Mouse (Mus musculus) brain, embryonic 18.5 days (tissue): ENCODE results near the gene Tff3.

Experiments
- DNase-seq: peaks from one replicate; pipeline ENCODE4 v3.0.0-alpha.2; 2012; ENCODE audit warnings: low read depth, low spot score

Tff3 gene

GRCm38 (mm10) chr17:31129452-31129851, at the start of gene Tff3:
TSS of gene Tff3 (minus strand) at chr17:31129646.
- no peak for DNase-seq

DNA sequence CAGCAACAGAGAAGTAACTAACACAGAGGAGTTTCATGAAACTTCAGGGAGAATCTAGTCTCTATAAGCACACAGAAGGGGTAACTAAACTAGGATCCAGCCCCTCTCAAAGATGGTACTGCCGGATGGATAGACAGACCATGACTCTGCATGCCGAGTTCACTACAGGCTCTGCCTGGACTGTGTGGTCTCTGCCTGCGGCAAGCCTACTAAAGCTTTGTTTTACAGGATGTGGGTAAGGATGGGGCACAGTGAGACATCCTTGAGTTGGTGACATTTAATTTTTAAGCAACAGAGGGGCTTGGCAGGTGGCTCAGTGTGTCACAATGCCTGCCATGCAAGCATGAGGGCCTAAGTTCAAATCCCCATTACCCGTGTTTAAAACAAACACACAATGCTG, 46.9 kb upstream of the Tff3 start:
- DNase-seq: no peak

DNA sequence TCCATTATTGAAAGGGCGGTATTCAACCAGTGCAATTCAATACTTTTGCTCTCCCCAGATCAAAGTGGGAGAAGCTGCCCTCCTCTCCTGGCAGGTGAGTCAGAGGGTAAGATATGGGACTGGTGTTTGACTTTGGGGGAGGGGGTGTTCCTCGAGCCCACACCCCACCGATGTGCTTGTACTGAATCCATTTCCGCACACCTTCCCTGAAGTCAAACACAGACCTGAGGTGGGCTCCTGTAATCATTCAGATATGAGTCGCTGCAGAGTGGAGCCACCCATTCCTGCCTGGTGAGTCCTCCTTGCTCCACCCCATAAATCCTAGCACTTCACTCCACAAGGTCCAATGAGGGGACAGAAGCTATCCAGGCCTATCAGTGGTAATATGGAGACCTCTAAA, 40.4 kb upstream of the Tff3 start:
- no peak for DNase-seq

GRCm38 (mm10) chr17:31165127-31165526, 35.7 kb upstream of the Tff3 start, which contains the start of gene Tff1:
TSS of gene Tff1 (minus strand) at chr17:31165277.
- no peak for DNase-seq

- DNase-seq: no peak
Observed at GRCm38 (mm10) chr17:31163821-31164220, 34.4 kb upstream of the Tff3 start.

- DNase-seq: no peak
Observed at GRCm38 (mm10) chr17:31162607-31163006, 33.2 kb upstream of the Tff3 start.

DNA sequence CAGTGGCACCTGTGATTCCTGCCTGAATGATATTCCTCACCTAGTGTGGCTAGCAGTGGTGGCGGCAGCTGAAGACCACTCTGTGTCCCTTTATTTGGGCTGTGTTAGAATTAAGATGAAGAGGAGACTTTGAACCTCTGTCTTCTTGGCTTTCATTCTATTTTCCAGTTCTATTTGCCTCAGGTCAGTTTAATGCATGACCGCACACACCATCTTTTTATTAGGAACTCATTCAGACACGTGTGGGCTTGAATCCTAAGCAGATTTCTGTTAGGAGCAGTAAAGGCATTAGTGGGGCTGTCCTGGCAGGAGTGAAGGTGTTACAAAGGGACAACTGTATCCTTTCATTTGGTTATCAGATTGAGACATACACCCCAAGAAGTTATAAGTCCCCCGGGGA, 30.8 kb upstream of the Tff3 start:
- no peak for DNase-seq

DNA sequence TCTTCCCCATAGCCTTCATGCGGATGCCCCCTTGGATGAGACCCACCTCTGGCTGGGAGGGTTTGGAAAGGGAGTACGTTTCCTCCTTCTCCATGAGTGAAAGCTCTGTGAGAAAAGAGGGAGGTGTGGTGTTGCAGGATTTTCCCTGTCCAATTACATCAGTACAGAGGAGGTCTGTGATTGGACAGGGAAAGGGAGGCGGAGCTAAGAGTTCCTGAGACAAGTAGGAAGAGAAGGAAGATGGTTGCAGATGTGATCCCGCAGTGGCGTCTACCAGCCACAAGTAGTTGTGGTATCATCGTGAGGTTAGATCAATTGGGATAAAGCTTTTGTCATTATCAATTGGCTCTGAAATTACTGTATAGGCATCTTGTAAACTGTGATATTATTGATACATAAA, 28.5 kb upstream of the Tff3 start:
- DNase-seq: no peak

DNA sequence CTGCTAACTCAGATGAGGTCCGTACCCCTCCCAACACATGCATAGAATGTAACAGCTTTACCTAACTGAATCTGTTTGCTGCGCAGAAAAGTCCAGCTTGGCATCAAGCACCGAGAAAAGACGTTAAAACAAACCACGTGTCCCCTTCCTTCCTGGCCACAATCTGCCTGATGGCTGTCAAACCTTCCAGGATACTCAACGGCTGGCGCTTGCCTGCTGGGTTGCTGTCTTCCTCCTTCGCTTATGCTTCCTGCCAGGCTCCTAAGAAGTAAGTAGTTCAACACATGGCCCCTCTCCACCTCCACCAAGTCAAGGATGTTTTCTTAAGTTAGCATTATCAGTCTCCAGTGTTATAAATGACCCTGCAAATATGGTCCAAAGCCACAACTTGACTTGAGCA, 24.3 kb upstream of the Tff3 start:
- no peak for DNase-seq

DNA sequence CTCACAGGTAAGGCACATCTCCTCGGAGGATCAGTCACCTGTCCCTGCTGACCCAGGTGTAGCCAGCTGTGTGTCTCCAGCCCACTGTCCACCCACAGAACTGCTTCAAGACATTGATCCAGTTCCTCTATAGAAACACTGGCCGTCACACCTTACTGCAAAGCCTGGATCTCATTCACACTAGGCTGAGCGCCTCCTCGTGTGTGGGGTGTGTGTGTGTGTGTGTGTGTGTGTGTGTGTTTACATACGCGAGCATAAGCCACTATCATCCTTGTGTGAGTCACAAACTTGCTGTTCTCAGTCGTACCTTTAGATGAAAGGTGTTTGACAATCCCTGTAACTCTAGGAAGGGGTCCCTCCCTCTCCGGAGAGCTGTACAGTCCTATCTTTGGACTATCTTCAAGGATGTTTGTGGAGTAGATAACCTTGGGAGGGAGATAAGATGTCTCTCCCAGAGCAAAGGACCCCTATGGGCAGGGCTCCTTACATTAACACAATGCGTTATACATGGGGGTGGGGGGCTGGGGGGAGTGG, 23.6 kb upstream of the Tff3 start:
- no peak for DNase-seq

GRCm38 (mm10) chr17:31152512-31152911, 23.1 kb upstream of the Tff3 start:
- no peak for DNase-seq

- DNase-seq: no peak
Observed at GRCm38 (mm10) chr17:31145998-31146397, 16.6 kb upstream of the Tff3 start.

DNA sequence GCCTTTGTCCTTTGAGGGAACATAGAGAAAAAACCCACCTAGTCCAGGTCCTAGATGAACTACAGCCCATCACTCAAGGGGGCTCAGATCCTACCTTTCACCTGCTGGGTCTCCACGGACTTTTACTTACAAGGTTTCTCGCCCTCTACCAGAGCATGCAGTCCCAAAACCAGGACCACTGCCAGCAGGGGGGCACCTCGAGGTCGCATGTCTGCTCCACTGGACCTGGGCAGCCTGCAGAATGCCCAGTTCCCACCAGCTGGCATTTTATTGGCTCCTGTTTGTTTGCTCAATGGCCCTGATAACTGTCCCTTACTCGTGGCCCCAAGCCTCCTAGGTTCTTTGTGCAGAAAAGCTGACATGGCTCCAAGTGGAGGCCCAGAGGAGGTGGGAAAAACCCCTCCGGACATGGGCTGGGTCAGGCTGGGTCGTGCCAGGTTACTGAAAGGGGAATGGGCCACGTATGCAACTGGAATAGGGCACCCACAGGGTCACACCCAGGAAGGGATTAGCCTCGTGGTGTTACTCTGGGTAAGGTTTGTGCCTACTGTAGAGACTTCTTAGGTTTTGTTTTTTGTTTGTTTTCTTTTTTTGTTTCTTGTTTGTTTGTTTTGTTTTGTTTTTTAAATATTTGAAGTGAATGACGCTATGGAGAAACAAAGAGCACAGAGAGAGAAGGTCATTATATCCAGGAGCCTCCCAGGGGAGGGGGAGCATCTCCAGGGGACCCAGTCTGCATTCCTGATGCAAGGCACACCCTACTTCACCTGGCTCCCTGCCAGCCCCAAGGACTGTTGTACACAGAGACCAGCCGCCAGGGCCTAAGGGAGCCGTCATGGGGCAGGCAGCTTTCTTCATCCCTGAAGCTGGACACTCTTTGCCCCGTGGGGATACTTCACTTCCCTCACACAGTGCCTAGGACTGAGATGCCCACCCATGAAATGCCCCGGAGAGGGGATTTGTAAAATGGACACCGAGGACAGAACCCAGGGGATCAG, 14.9 kb upstream of the Tff3 start, which contains the start of gene Tff2:
Gene Tff2 (minus strand): TSS at position 243 of the 998 bp plus-strand sequence.
- no peak for DNase-seq

DNA sequence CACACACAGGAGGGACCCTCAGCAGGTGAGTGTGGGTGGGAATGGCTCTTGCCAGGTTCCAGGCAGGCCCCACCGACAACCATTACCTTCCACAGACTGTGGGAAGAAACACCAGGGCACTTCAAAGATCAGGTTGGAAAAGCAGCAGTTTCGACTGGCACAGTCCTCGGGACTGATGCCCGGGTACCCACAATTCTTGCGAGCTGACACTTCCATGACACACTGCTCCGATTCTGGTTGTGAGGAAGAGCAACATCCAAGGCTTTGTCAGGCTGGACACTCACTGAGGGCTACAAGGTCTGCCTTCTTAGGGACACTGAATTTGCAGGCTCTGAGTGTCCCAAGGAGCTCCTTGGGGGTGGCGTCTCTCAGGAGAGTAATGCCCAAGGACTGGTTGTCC, 12.7 kb upstream of the Tff3 start:
- no peak for DNase-seq

- DNase-seq: no peak
Observed at GRCm38 (mm10) chr17:31138398-31138797, 9.0 kb upstream of the Tff3 start.

DNA sequence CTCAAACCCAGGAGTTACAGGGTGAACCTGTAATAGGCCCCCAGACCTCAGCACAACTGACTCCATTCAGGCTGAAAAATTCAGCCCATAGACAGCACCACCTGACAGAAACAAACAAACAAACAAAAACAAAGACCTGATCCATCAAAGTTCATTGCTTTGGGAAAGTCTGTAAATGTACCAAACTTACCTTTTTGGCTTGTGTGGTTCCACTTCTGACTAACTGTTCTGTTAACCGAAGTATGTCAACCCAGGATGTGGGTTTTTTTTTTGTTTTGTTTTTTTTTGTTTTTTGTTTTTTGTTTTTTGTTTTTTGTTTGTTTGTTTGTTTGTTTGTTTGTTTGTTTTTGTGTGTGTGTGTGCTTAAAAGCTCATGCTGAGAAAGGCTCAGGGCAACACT, 7.4 kb upstream of the Tff3 start:
- DNase-seq: no peak

DNA sequence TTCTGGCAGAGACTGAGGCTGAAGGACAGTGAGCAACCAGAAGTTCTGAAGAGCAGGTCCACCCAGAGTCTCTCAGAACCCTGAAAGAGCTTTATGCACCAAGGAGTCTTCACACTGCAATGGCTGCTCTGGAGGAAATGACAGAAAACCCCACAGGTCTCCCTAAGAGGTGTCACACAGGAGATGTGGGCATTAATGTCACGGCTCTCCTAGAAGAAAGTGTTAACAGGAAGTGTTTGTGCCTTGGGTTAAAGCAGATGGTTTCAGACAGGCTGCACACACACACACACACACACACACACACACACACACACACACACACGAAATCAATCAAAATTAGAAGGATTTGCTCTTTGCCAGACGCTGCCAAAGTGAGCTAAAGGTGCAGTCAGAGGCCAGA, 6.8 kb upstream of the Tff3 start:
- DNase-seq: no peak

- no peak for DNase-seq
Observed at GRCm38 (mm10) chr17:31134913-31135312, 5.5 kb upstream of the Tff3 start.

- DNase-seq: no peak
Observed at GRCm38 (mm10) chr17:31133776-31134175, 4.3 kb upstream of the Tff3 start.

DNA sequence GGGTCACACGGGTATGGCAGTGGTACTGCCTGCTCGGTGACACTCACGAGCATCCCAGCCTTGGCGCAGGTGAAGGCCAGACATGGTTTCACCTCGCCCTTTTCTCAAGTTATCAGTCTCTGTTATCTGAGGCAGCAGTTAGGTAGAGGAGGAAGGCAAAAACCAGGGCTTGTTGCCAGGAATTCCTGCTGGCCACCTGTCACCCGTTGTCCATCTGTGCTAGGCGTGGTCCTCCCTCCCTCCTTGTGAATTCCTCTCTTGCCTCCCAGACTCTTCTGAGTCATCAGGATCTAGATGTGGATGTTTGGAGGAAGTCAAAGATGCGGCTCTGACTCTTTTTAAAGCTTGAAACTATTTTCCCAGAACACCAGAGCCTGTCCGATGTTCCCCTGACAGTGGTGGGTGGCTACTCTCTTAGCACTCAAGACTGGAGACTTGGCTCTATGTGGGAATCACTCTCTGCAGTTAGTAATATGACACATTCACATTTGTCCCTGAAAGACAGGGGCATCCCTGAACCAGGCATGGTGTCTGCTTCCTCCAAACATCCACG, 1.9 kb upstream of the Tff3 start:
- DNase-seq: no peak

DNA sequence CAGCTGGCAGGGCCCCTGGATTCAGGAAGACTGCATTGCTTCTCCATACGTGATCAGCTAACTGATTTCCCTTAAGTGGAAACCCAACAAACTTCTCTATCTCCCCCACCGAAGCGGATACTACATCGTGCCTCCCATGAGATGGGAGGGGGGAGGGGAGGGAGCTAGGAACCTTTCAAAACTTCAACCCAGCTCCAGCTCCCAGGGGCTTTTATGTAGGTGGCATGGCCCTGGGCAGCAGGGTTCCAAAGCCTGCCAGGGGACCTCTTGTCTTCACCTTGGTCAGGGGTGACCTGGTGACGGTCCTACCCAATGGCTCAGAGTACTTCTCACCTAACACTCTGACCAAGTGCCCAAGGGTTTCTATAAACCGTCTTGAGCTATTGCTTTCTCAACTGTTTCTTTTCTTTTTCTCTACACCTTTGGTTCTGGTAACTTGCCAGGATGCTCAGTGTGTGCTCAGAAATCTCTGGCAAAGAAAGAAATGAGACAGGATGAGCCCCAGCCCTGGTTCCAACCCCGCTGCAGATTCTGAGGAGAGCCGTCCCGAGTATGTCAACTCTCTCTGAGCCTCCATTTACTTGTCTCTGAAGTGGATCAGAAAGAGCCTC, 633 bp downstream of the Tff3 start:
- DNase-seq: no peak

GRCm38 (mm10) chr17:31125548-31126266, 3.7 kb downstream of the Tff3 start:
- DNase-seq: peak; percentile 18
